Mouse (Mus musculus) left cerebral cortex, adult 2 months (tissue): ENCODE measurements around the gene 3110070M22Rik. TPM values are rescaled to one million over a fixed set of nuclear protein-coding genes. Genes with fewer than 3 reads are reported as not detected.
"Not testable (repeated sequence)": the region's sequence is repeated elsewhere in the genome, so short reads cannot be mapped to it uniquely, and the experiment has no call there.

ENCODE experiments used
- DNase-seq, 2 experiments: peaks; one replicate each; pipeline ENCODE4 v3.0.0; 2021 to 2022; ENCODE audit warnings: low spot score in 2 of 2, mixed read lengths in 1 of 2; ENCODE audit errors: extremely low spot score in 1 of 2
- H3K27ac ChIP-seq: fragments of 200-600 bp; 2 replicates; pipeline ENCODE4 v1.8.1; 2022
- H3K4me3 ChIP-seq: fragments of 200-600 bp; 2 replicates; pipeline ENCODE4 v1.8.1; 2022
- CTCF ChIP-seq: fragments of 200-600 bp; IDR thresholded peaks from 2 replicates; pipeline ENCODE4 v1.8.1; 2022; ENCODE audit warnings: antibody characterized with exemption, mild to moderate bottlenecking, moderate library complexity
- intact Hi-C: fragments of 180-260 bp; cut with DNase I; formaldehyde crosslinking; loops from one replicate; pipeline ENCODE4 v1.15.1; 2025
- long read RNA-seq, 2 experiments: library from polyadenylated mRNA; stranded (forward); transcript quantifications; one replicate each; pipeline ENCODE4 v2.0.0; 2021; ENCODE audit warnings: borderline mapping rate in 2 of 2
- total RNA-seq, 2 experiments: library from RNA; stranded (reverse); gene quantifications; 2 replicates each; pipeline ENCODE4 v1.2.3; 2021

The 3110070M22Rik gene
- total RNA-seq = 1 to 10 TPM; 2.3 to 2.5 TPM
- long read RNA-seq, experiment 1 = 0 reads
- long read RNA-seq, experiment 2 = 0 reads

GRCm38 (mm10) chr13:119487880-119488580, at the start of gene 3110070M22Rik, which contains the start of gene Tmem267:
Gene 3110070M22Rik, minus strand, starts transcription at chr13:119488383.
Gene Tmem267, plus strand, starts transcription at chr13:119488039.
- DNase-seq = peak; percentile 89 to 91
- peak within 1 kb of the TSS; percentile 93 for H3K27ac ChIP-seq
- peak; percentile 42 for TF ChIP-seq CTCF
- no peak within 1 kb of the TSS for H3K4me3 ChIP-seq
- intact Hi-C loops = no loop called here

GRCm38 (mm10) chr13:119494938-119495337, 6.8 kb upstream of the 3110070M22Rik start:
- H3K4me3 ChIP-seq, DNase-seq, intact Hi-C loops, H3K27ac ChIP-seq: not testable (repeated sequence)

- DNase-seq, intact Hi-C loops, H3K27ac ChIP-seq, H3K4me3 ChIP-seq: not testable (repeated sequence)
These were observed 3.9 kb upstream of the 3110070M22Rik start for GRCm38 (mm10) chr13:119492083-119492482.

GRCm38 (mm10) chr13:119487354-119487753, 829 bp downstream of the 3110070M22Rik start:
- intact Hi-C loops = no loop called here
- TF ChIP-seq CTCF = no peak
- no peak for DNase-seq
- Histone ChIP-seq H3K27ac (peak overlapping the region; percentile 93; the same call in 1 of the 2 replicates), H3K4me3 (no peak overlapping the region)

GRCm38 (mm10) chr13:119477789-119478188, 10.4 kb downstream of the 3110070M22Rik start:
- intact Hi-C loops = no loop called here
- no peak overlapping the region for H3K27ac ChIP-seq
- H3K4me3 ChIP-seq = no peak overlapping the region
- no peak for TF ChIP-seq CTCF
- DNase-seq = no peak

GRCm38 (mm10) chr13:119476631-119477030, 11.6 kb downstream of the 3110070M22Rik start:
- TF ChIP-seq CTCF = no peak
- no peak overlapping the region for H3K27ac ChIP-seq
- intact Hi-C loops = no loop called here
- no peak overlapping the region for H3K4me3 ChIP-seq
- DNase-seq = no peak

GRCm38 (mm10) chr13:119462596-119463560, 25.3 kb downstream of the 3110070M22Rik start, which contains the start of gene 4833420G17Rik:
Gene 4833420G17Rik, plus strand, starts transcription at chr13:119462768.
- peak within 1 kb of the TSS; percentile 93 for H3K27ac ChIP-seq
- peak within 1 kb of the TSS; percentile 69 for H3K4me3 ChIP-seq
- intact Hi-C loops = loop anchor here (2.0 kb wide), 1 partner anchor 34 kb away; the partner anchor contains the start of gene Paip1
- TF ChIP-seq CTCF = no peak; the same call in 1 of the 2 replicates
- DNase-seq = peak; percentile 85 to 86

- intact Hi-C loops = loop anchor here (2.0 kb wide), 1 partner anchor 33 kb away; the partner anchor contains the start of gene Paip1
- H3K27ac ChIP-seq = peak overlapping the region; percentile 93
- H3K4me3 ChIP-seq = peak overlapping the region; percentile 69
- no peak for DNase-seq
- TF ChIP-seq CTCF = no peak
These were observed 26.1 kb downstream of the 3110070M22Rik start for GRCm38 (mm10) chr13:119461900-119462595.

- DNase-seq = no peak
- Histone ChIP-seq H3K27ac (no peak overlapping the region), H3K4me3 (no peak overlapping the region)
- intact Hi-C loops = no loop called here
- TF ChIP-seq CTCF = no peak
These were observed 31.8 kb downstream of the 3110070M22Rik start for GRCm38 (mm10) chr13:119456342-119456741.

- no peak for TF ChIP-seq CTCF
These were observed 33.1 kb downstream of the 3110070M22Rik start for GRCm38 (mm10) chr13:119455082-119455481.

GRCm38 (mm10) chr13:119453563-119453962, 34.6 kb downstream of the 3110070M22Rik start:
- H3K4me3 ChIP-seq = no peak overlapping the region
- TF ChIP-seq CTCF = no peak
- no peak for DNase-seq
- intact Hi-C loops = no loop called here
- H3K27ac ChIP-seq = no peak overlapping the region

More at GRCm38 (mm10) chr13:119455082-119455481, 33.1 kb downstream of the 3110070M22Rik start:
- DNase-seq = no peak
- H3K4me3 ChIP-seq = no peak overlapping the region
- intact Hi-C loops = no loop called here
- H3K27ac ChIP-seq = no peak overlapping the region
